Mouse (Mus musculus) cerebellum, adult 8-10 months (tissue): Measurements from ENCODE around the gene Lama5.

Experiments used
- DNase-seq: peaks from one replicate; pipeline ENCODE4 v3.0.0; 2022

Lama5 gene

GRCm38 (mm10) chr2:180133231-180133630 is 92.4 kb downstream of the Lama5 start:
- DNase-seq: no peak

- DNase-seq: no peak
Observed at GRCm38 (mm10) chr2:180127675-180128074, 98.0 kb downstream of the Lama5 start.
